Mouse (Mus musculus) adrenal gland (tissue): ENCODE results near the gene Scn3a.

Source experiments
- intact Hi-C: fragments of 180-260 bp; cut with DNase I; formaldehyde crosslinking; loops from one replicate; pipeline ENCODE4 v1.15.1; 2025
- long read RNA-seq, 2 experiments: library from polyadenylated mRNA; unstranded; transcript quantifications; one replicate each; pipeline ENCODE4 v2.0.0; 2020; ENCODE audit warnings: borderline replicate concordance in 1 of 2; ENCODE audit not compliant: insufficient replicate concordance in 1 of 2

Scn3a gene
- long read RNA-seq, experiment 1, partial matches to known transcripts = 0 of 2 reads
- long read RNA-seq, experiment 1, other reads (novel, unspliced or antisense) = 2 of 2 reads
- long read RNA-seq, experiment 2, partial matches to known transcripts = 0 of 7 reads
- long read RNA-seq, experiment 2, other reads (novel, unspliced or antisense) = 7 of 7 reads

GRCm38 (mm10) chr2:65566793-65567787 is at the start of gene Scn3a:
Gene Scn3a, minus strand, starts transcription at chr2:65567627.
- intact Hi-C loops = loop anchor here (1.0 to 5.0 kb wide), 2 partner anchors 154 to 170 kb away; no protein-coding TSS in a partner anchor

GRCm38 (mm10) chr2:65611887-65612286 is 44.5 kb upstream of the Scn3a start:
- intact Hi-C loops = no loop called here

GRCm38 (mm10) chr2:65607813-65608212 is 40.4 kb upstream of the Scn3a start:
- intact Hi-C loops = no loop called here

GRCm38 (mm10) chr2:65587679-65588078 is 20.3 kb upstream of the Scn3a start:
- intact Hi-C loops = no loop called here

- intact Hi-C loops = loop anchor here (1.0 to 5.0 kb wide), 2 partner anchors 155 to 171 kb away; no protein-coding TSS in a partner anchor
Observed at GRCm38 (mm10) chr2:65567925-65568324, 498 bp upstream of the Scn3a start.

GRCm38 (mm10) chr2:65563898-65564297 is 3.5 kb downstream of the Scn3a start:
- intact Hi-C loops = no loop called here

GRCm38 (mm10) chr2:65557719-65558118 is 9.7 kb downstream of the Scn3a start:
- intact Hi-C loops = no loop called here

GRCm38 (mm10) chr2:65554662-65555061 is 12.8 kb downstream of the Scn3a start:
- intact Hi-C loops = loop anchor here (5.0 kb wide), 1 partner anchor 142 kb away; no protein-coding TSS in a partner anchor

- intact Hi-C loops = loop anchor here (5.0 kb wide), 1 partner anchor 141 kb away; no protein-coding TSS in a partner anchor
Observed at GRCm38 (mm10) chr2:65553473-65553872, 14.0 kb downstream of the Scn3a start.

- intact Hi-C loops = loop anchor here (5.0 kb wide), 1 partner anchor 140 kb away; no protein-coding TSS in a partner anchor
Observed at GRCm38 (mm10) chr2:65552727-65553126, 14.7 kb downstream of the Scn3a start.

- intact Hi-C loops = loop anchor here (5.0 kb wide), 1 partner anchor 140 kb away; no protein-coding TSS in a partner anchor
Observed at GRCm38 (mm10) chr2:65552222-65552621, 15.2 kb downstream of the Scn3a start.

GRCm38 (mm10) chr2:65551736-65552135 is 15.7 kb downstream of the Scn3a start:
- intact Hi-C loops = loop anchor here (5.0 kb wide), 1 partner anchor 139 kb away; no protein-coding TSS in a partner anchor

- intact Hi-C loops = loop anchor here (5.0 kb wide), 1 partner anchor 138 kb away; no protein-coding TSS in a partner anchor
Observed at GRCm38 (mm10) chr2:65550564-65550963, 16.9 kb downstream of the Scn3a start.

GRCm38 (mm10) chr2:65548665-65549064 is 18.8 kb downstream of the Scn3a start:
- intact Hi-C loops = no loop called here

- intact Hi-C loops = no loop called here
Observed at GRCm38 (mm10) chr2:65547341-65547740, 20.1 kb downstream of the Scn3a start.

- intact Hi-C loops = no loop called here
Observed at GRCm38 (mm10) chr2:65542906-65543592, 24.4 kb downstream of the Scn3a start.

GRCm38 (mm10) chr2:65541781-65542180 is 25.6 kb downstream of the Scn3a start:
- intact Hi-C loops = no loop called here

- intact Hi-C loops = no loop called here
Observed at GRCm38 (mm10) chr2:65538436-65538835, 29.0 kb downstream of the Scn3a start.

- intact Hi-C loops = no loop called here
Observed at GRCm38 (mm10) chr2:65532127-65532854, 35.1 kb downstream of the Scn3a start.

- intact Hi-C loops = no loop called here
Observed at GRCm38 (mm10) chr2:65529148-65529547, 38.3 kb downstream of the Scn3a start.
